Mouse (Mus musculus) activated CD4-positive, CD25-positive, alpha-beta regulatory T cell, adult 4 months (primary cell): ENCODE results near the gene Gm49380. TPM values are rescaled to one million over a fixed set of nuclear protein-coding genes. Genes with fewer than 3 reads are reported as not detected.
A peak's percentile ranks its signal among the peaks of the same experiment; 100 is the strongest.

ENCODE experiments used
- ATAC-seq: one replicate; pipeline ENCODE4 v1.8.0; 2017
- polyA plus RNA-seq, 2 experiments: library from polyadenylated mRNA; unstranded; fragments of 100-300 nt; shearing (Covaris generic); gene quantifications; one replicate each; pipeline ENCODE4 v1.2.1; 2017

Gm49380 gene
- polyA plus RNA-seq, 2 experiments from 2014 or later, result not detected

DNA sequence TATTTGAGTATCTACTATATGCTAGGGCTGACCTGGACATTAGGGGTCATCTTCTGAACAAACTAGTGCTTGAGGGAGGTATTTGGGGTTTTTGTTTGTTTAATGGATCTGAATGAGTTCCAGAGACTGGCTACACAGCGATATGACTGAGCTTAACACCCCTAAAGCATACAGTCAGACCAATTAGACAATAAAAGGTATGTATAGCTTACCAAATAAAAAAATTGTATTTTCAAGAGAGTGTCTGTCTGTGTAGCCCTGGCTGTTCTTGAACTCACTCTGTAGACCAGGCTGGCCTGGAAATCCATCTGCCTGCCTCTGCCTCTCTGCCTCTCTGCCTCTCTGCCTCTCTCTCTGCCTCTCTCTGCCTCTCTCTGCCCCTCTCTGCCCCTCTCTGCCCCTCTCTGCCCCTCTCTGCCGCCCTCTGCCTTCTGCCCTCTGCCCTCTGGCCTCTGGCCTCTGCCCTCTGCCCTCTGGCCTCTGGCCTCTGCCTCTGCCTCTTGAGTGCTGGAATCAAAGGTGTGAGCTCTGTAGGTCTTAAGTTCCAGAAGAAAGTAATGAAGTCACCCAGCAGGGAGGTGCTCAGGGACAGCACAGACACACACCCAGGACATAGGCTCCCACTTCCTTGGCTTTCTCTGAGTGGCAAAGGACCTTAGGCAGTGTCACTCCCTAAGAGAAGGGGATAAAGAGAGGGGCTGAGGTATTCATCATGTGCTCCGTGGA is 68.0 kb downstream of the Gm49380 start:
- ATAC-seq, result no peak

DNA sequence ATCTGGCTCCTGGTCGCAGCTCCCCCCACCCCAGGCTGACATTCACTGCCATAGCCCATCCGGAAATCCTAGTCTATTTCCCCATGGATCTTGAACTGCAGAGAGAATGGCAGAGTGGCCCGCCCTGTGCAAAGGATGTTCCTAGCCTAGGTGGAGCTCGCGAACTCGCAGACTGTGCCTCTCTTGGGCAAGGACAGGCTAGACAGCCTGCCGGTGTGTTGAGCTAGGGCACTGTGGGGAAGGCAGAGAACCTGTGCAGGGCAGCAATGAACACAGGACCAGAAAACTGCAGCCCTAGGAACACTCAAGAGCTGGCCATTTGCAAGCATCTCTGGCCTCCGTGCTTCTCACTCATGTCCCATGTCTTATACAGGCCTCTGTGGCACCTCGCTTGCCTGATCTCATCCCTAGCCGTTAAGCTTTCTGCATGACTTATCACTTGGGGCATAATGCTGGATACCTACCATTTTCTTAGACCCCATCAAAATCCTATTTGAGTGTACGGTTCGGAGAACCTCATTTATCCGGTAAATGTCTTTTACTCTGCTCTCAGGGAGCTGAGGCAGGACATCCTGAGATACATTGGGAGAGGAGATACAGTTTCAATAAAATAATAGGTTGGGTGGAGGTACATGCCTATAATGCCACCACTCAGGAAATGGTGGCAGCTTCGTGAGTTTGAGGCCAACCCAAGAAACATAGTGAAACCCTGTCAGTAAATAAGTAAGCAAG is 68.7 kb downstream of the Gm49380 start:
- no peak for ATAC-seq

DNA sequence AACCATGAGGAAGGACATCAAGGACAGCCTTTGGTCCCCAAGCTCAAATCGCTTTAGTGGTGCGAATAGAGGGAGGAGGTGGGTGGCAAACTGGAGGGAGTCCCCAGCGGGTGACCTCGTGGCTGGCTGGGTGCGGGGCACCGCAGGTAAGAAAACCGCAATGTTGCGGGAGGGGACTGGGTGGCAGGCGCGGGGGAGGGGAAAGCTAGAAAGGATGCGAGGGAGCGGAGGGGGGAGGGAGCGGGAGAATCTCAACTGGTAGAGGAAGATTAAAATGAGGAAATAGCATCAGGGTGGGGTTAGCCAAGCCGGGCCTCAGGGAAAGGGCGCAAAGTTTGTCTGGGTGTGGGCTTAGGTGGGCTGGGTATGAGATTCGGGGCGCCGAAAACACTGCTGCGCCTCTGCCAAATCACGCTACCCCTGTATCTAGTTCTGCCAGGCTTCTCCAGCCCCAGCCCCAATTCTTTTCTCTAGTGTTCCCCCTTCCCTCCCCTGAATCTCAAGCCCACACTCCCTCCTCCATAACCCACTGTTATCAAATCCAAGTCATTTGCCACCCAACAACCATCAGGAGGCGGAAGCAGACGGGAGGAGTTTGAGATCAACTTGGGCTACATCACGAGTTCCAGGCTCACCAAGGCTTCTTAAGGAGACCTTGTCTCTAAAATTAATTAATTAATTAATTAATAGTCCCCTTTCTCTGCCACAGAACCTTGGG is 69.4 kb downstream of the Gm49380 start:
- ATAC-seq, result no peak

DNA sequence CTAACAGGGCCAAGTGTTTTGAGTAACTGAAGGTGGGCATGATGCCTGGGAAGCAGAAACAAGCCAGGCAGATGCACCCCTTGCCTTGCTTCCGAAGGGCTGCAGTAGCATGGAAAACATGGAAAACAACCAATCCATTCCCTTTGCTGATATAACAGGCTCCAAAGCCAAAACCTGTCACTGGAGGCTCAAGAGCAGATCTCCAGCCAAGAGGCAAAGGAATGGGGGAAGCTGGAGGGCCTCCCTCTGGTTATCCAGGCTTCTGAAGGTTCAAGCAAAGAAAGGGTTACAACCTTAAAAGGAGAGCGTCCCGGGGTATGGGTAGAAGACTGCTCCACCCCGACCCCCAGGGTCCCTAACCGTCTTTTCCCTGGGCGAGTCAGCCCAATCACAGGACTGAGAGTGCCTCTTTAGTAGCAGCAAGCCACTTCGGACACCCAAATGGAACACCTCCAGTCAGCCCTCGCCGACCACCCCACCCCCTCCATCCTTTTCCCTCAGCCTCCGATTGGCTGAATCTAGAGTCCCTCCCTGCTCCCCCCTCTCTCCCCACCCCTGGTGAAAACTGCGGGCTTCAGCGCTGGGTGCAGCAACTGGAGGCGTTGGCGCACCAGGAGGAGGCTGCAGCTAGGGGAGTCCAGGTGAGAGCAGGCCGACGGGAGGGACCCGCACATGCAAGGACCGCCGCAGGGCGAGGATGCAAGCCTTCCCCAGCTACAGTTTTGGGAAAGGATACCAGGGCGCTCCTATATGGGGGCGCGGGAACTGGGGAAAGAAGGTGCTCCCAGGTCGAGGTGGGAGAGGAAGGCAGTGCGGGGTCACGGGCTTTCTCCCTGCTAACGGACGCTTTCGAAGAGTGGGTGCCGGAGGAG is 70.2 kb downstream of the Gm49380 start, which contains the start of gene Thy1:
TSS of gene Thy1 (plus strand) at position 549 of the 872 bp plus-strand sequence.
- peak; percentile 48 for ATAC-seq

DNA sequence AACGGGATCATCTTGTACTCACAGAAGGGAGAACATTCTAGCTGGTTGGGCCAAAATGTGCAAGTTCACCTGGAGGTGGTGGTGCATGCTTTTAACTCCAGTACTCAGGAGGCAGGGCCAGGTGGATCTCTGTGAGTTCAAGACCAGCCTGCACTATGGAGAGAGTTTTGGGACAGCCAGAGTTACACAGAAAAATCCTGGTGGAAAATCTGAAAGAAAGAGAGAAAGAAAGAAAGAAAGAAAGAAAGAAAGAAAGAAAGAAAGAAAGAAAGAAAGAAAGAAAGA is 71.0 kb downstream of the Gm49380 start:
- no peak for ATAC-seq

DNA sequence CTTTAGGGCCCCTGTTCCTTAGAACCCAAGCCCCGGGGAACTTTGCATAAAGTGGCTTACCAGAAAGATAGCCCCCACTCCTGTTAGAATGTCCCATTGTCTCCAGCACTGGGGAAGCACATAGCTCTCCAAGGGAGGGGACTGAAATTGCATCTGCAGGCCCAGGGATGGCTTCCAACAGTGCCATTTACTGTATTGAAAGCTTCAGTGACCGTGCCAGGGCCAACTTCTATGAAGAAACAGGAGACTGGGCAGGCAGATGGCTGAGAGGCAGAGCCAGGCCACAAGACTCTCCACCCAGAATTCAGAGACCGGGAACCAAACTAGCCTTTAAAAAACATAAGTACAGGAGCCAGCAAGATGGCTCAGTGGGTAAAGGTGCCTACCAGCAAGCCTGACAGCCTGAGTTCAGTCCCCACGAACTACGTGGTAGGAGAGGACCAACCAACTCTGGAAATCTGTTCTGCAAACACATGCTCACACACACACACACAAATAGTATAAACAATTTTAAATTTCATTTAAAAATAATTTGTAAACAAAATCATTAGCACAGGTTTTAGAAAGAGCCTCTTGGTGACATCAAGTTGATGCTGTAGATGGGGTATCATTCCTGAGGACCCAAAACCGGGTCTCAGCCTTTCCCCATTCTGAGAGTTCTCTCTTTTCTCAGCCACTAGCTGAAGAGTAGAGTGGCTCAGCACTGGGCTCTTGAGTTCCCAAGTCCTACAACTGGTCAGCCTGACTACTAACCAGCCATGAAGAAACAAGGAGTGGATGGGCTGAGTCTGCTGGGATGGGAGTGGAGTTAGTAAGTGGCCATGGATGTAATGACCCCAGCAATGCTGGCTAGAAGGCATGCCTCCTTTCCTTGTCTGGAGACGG is 71.5 kb downstream of the Gm49380 start:
- no peak for ATAC-seq

DNA sequence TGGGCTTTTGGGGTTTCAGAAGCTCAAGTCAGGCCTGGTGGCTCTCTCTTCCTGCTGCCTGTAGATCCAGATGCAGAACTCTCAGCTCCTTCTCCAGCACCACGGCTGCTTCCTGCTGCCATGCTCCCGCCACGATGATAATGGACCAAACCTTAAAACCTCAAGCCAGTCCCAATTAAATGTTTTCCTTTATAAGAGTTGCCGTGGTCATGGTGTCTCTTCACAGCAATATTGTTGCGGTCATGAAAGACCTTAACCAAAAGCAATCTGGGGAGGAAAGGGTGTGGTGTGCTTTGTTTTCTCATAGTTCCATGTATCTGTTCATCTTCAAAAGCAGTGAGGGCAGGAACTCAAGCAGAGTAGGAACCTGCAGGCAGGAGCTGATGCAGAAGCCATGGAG is 76.2 kb downstream of the Gm49380 start:
- ATAC-seq, result no peak

DNA sequence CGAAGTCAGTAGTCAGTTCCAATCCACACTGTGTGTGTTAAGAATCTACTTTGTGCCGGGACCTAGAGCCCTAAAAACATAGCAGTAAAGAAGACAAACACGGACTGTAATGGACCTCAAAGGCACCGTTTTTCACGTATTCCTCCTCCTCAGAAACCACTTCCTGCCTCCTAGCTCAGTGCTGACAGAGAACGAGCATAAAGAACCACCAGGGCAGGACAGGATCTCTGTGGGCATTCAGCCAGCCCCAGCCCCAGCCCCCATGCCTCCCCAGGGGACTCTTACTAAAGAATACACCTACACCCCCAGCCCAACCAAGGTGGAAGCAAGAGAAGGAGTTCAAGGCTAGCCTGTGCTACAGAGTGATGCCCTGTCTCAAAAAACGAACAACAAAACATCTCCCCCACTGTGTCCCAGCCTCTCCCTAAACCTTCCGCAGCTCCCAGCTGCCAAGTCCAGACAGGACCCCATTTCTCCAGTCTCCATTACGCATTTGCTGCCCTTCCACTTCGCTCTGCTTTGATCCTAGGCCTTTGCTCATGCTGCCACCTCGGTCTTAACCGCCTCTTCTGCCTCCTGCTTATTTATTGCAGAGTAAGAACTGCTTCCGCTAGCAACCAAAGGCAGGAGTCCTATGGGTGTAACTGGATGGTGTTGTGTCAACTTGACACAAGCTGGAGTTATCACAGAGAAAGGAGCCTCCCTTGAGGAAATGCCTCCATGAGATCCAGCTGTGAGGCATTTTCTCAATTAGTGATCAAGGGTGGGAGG is 79.2 kb downstream of the Gm49380 start:
- ATAC-seq, result peak; percentile 58

DNA sequence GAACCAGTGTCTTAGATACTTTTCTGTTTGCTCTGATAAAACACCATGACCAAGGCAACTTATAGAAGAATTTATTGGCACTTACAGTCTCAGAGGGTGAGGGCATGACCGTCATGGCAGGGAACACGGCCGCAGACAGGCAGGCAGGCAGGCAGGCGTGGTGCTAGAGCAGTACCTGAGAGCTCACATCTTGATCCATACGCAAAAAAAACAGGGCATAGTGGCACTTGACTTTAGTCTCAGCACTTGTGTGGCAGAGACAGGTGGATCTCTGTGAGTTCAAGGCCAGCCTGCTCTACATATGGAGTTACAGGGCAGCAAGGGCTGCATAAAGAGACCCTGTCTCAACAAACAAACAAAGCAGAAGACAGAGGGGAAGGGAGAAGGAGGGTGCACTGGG is 80.0 kb downstream of the Gm49380 start:
- no peak for ATAC-seq

DNA sequence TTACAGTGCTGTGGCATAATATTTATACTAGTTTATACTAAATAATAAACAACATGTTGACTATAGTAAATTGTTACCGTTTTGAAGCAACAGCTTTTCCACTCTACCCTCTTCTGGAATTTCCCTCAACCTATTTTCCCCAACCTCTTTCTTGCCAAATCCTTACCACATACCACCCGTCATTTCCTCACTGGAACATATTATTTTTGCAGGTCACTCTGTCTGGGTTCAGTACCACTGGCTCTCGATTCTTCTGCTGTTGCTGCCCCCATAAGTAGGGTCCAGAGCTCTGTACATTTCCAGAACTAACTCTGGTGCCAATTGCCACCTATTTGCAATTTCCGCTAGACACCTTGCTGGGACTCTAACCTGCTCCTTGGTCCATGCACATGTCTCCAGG is 81.4 kb downstream of the Gm49380 start:
- ATAC-seq, result no peak

DNA sequence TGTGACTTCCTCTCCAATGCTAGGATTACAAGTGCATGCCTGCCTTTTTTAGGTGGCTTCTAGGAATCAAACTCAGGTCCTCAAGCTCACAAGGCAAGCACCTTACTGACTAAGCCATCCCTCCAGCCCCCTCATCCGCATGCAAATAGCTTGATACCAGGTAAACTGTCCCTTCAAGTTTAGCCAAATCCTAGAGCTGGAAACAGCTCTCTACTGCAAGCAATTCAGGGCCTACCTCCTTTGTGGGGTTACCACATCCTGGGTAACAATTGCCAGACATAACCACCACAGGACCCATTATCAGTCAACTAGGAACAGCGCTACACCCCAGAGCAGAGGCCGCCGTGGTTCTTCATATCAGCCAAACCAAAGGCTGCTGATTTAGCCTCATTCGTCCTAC is 82.2 kb downstream of the Gm49380 start:
- peak; percentile 80 for ATAC-seq

DNA sequence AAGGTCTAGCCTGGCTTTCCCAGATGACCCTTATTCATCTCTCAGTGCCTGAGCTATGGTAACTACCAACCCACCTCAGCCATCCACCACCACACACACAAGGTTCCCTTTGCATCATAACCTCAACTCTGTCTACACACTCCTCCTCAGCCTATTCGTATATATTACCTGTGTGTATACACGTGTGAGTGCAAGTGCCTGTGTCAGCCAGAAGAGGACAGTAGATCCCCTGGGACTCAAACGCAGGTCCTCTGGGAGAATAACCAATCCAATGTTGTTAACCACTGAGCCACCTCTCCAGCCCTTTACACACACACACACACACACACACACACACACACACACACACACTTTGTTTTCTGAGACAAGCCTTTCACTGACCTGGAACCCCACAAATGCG is 82.7 kb downstream of the Gm49380 start:
- no peak for ATAC-seq

DNA sequence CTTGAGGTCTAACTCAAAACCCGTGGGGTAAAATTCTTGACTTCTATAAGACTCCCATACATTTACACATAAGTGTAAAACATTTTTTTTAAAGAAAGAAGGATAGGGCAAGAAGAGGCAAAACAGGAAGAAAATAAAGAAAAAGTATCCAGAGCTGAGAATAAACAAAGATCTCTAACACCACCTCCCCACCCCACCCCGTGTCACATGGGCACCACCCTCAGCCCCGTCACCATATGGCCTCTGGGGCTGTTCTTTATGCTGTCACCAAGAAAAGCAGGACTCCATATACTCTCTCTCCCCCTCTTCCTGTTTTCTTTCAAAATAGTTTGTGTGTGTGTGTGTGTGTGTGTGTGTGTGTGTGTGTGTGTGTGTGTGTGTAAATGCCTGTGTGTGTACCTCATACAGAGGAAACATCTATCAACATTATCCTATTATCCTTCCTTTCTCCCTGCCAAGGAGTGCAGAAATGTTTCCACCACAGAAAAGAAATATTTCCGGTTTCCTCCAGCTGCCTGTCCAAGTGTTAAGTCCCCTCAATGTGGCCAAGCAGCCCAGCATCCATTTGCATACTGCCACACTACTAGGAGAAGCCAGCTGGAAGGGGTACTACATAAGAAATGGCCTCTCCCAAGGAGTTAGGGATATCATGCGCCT is 83.6 kb downstream of the Gm49380 start:
- peak; percentile 15 for ATAC-seq

DNA sequence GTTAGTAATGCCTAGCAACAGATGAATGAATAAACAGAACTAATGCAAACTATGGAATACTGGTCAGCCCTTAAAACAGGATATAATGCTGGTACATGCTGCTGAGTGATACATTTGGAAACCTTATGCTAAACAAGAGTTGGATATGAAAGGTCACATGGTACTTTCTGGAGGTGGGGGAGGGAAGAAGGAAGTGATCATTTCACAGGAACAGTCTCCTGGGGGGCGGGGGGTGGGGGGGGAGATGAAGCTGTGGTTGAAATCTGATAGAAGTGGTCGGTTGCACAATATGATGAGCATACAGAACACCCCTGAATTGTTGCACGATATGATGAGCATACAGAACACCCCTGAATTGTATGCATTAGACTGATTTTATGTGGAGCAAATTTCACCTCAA is 89.2 kb downstream of the Gm49380 start:
- no peak for ATAC-seq

DNA sequence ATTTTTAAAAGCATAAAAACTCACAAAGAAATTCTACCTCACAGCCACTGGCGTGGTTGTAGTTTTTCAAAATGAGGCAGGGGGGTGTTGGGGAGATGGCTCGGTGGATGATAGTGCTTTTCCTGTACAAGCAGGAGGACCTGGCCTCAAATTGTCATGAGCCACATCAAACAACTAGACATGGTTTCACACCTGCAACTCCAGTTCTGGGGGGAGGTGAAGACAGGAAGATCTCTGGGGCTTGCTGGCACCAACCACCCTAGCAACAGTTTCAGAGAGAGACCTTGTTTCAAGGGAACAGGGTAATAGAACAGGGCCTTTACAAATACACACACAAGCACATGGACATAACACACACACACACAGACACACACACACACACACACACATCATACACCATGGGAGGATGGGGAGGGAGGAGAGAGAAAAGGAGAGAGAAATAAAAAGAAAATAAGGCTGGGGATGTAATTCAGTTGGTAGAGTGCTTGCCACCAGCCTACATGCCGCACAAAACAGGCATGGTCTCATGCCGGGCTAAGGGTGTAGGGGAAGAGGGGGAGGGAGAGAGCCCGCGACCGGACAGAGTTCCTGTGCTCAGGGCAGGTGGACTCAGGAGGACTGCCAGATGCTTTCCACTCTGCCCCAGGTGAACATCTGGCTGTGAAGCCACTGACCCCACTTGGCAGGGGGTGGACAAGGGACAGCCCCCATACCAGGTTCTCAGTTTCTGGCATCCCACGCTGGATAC is 91.0 kb downstream of the Gm49380 start:
- ATAC-seq, result peak; percentile 55

DNA sequence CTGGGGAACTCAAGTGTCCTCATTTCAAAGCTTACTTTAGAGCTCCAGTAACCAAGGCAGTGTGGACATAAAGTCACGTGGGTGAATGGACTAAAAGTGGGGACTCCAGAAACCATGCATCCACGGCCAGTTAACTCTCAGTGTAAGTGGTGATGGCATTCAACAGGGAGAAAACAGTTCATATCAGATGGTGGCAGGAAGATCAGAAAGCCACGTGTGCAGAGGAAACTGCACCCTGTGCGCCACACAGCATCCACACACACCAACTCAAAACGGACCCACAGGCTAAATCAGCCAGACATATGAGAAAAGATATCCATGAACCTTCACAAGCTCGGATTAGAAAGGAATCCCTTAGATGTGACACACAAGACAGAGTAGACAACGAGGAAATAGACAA is 93.3 kb downstream of the Gm49380 start:
- ATAC-seq, result peak; percentile 35

DNA sequence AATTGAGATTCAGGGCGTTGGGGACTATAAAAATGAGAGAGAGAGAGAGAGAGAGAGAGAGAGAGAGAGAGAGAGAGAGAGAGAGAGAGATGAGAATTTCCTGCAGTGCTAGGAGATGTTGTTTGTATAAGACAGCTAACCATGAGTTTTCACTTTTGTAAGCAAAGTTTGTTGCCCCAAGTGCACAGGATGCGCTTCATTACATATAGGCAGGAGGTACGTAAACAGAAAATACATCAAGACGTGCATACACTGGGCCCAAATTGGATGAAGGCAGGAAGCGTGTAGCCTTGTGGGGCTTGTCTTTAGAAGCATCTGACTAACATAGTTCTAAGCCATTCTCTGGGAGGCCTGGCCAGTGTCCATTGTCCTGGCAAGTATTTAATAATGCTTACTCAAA is 95.5 kb downstream of the Gm49380 start:
- peak; percentile 60 for ATAC-seq
